Mouse (Mus musculus) activated CD4-positive, CD25-positive, alpha-beta regulatory T cell, adult 9 weeks (primary cell): ENCODE measurements around the gene Tomm40l. TPM values are rescaled to one million over a fixed set of nuclear protein-coding genes. Genes with fewer than 3 reads are reported as not detected.

Experiments
- polyA plus RNA-seq: library from polyadenylated mRNA; unstranded; fragments of 100-300 nt; shearing (Covaris generic); gene quantifications from one replicate; pipeline ENCODE4 v1.2.1, GENCODE M21; 2017

Gene Tomm40l
- polyA plus RNA-seq: 38.8 TPM

GRCm38 (mm10) chr1:171222238-171223155 lies at the start of gene Tomm40l:
Gene Tomm40l (minus strand): TSS chr1:171222514.

GRCm38 (mm10) chr1:171269848-171270572 lies 47.7 kb upstream of the Tomm40l start, which contains the start of gene B4galt3:
Gene B4galt3 (plus strand): TSS chr1:171270328.

GRCm38 (mm10) chr1:171250680-171251593 lies 28.6 kb upstream of the Tomm40l start, which contains the start of gene Ndufs2:
Gene Ndufs2 (minus strand): TSS chr1:171251388.

GRCm38 (mm10) chr1:171249913-171250600 lies 27.7 kb upstream of the Tomm40l start, which contains the start of gene Adamts4:
Gene Adamts4 (plus strand): TSS chr1:171250421.

GRCm38 (mm10) chr1:171234126-171234525 lies 11.8 kb upstream of the Tomm40l start, which contains the start of gene Fcer1g:
Gene Fcer1g (minus strand): TSS chr1:171234365.

GRCm38 (mm10) chr1:171224857-171225256 lies 2.5 kb upstream of the Tomm40l start, which contains the start of gene Apoa2:
Gene Apoa2 (plus strand): TSS chr1:171225054.

GRCm38 (mm10) chr1:171213801-171214496 lies 8.4 kb downstream of the Tomm40l start, which contains the start of gene Nr1i3:
Gene Nr1i3 (plus strand): TSS chr1:171213970.

GRCm38 (mm10) chr1:171195887-171196397 lies 26.4 kb downstream of the Tomm40l start, which contains the start of gene Pcp4l1:
Gene Pcp4l1 (minus strand): TSS chr1:171196268.

Other genes starting within 250 kb of the Tomm40l start
- 1.4 TPM for gene Fcgr2b, start 246.0 kb downstream of the Tomm40l start, polyA plus RNA-seq
- gene Fcgr4, start 203.6 kb downstream of the Tomm40l start, polyA plus RNA-seq: 0.66 TPM
- 1.9 TPM for gene Fcgr3, start 157.6 kb downstream of the Tomm40l start, polyA plus RNA-seq
- 2.1 TPM for gene Cfap126, start 108.6 kb downstream of the Tomm40l start, polyA plus RNA-seq
- gene Sdhc, start 71.9 kb downstream of the Tomm40l start, polyA plus RNA-seq: 173 TPM
- gene Mpz, start 71.8 kb downstream of the Tomm40l start, polyA plus RNA-seq: not detected
- not detected for gene Pcp4l1, start 26.2 kb downstream of the Tomm40l start, polyA plus RNA-seq
- gene Nr1i3, start 8.5 kb downstream of the Tomm40l start, polyA plus RNA-seq: 0.38 TPM
- gene Apoa2, start 2.5 kb upstream of the Tomm40l start, polyA plus RNA-seq: not detected
- gene Fcer1g, start 11.9 kb upstream of the Tomm40l start, polyA plus RNA-seq: 10.2 TPM
- not detected for gene Adamts4, start 27.9 kb upstream of the Tomm40l start, polyA plus RNA-seq
- 185 TPM for gene Ndufs2, start 28.9 kb upstream of the Tomm40l start, polyA plus RNA-seq
- 44.0 TPM for gene B4galt3, start 47.8 kb upstream of the Tomm40l start, polyA plus RNA-seq
- gene Ppox, start 58.7 kb upstream of the Tomm40l start, polyA plus RNA-seq: 71.0 TPM
- 63.3 TPM for gene Usp21, start 65.5 kb upstream of the Tomm40l start, polyA plus RNA-seq
- 67.8 TPM for gene Ufc1, start 72.5 kb upstream of the Tomm40l start, polyA plus RNA-seq
- 41.6 TPM for gene Dedd, start 106.6 kb upstream of the Tomm40l start, polyA plus RNA-seq
- 57.0 TPM for gene Nit1, start 123.1 kb upstream of the Tomm40l start, polyA plus RNA-seq
- 113 TPM for gene Pfdn2, start 123.2 kb upstream of the Tomm40l start, polyA plus RNA-seq
- gene Klhdc9, start 138.3 kb upstream of the Tomm40l start, polyA plus RNA-seq: 0.24 TPM
- gene Nectin4, start 147.6 kb upstream of the Tomm40l start, polyA plus RNA-seq: 0.17 TPM
- 268 TPM for gene Arhgap30, start 166.4 kb upstream of the Tomm40l start, polyA plus RNA-seq
- gene Usf1, start 188.8 kb upstream of the Tomm40l start, polyA plus RNA-seq: 97.6 TPM
- gene Tstd1, start 196.4 kb upstream of the Tomm40l start, polyA plus RNA-seq: 4.0 TPM
- gene F11r, start 215.0 kb upstream of the Tomm40l start, polyA plus RNA-seq: 0.40 TPM